Mouse (Mus musculus) kidney, embryonic 15.5 days (tissue): ENCODE results near the gene Lgr6. TPM values are rescaled to one million over a fixed set of nuclear protein-coding genes. Genes with fewer than 3 reads are reported as not detected.
"Not testable (repeated sequence)": the region's sequence is repeated elsewhere in the genome, so short reads cannot be mapped to it uniquely, and the experiment has no call there.

ENCODE experiments used
- ATAC-seq: fragments of 200-750 bp; cut with Nextera tagmentation; replicated peaks from 2 replicates; pipeline ENCODE4 v1.8.0; 2017; ENCODE audit warnings: moderate TSS enrichment; ENCODE audit not compliant: low FRiP score
- H3K27ac ChIP-seq: fragments of 300-500 bp; sonication (generic); 2 replicates; pipeline ENCODE4 v1.5.1; 2015; ENCODE audit warnings: mild to moderate bottlenecking, inconsistent platforms
- H3K27me3 ChIP-seq: fragments of 300-500 bp; sonication (generic); 2 replicates; pipeline ENCODE4 v1.6.1; 2015; ENCODE audit warnings: inconsistent platforms
- H3K36me3 ChIP-seq: fragments of 300-500 bp; sonication (generic); 2 replicates; pipeline ENCODE4 v1.6.1; 2015; ENCODE audit warnings: inconsistent platforms
- H3K4me1 ChIP-seq: fragments of 300-500 bp; sonication (generic); 2 replicates; pipeline ENCODE4 v1.6.1; 2015; ENCODE audit warnings: inconsistent platforms
- H3K4me2 ChIP-seq: fragments of 300-500 bp; sonication (generic); 2 replicates; pipeline ENCODE4 v1.6.1; 2015; ENCODE audit warnings: moderate library complexity, mild to moderate bottlenecking, inconsistent platforms
- H3K4me3 ChIP-seq: fragments of 300-500 bp; sonication (generic); replicated peaks from 2 replicates; pipeline ENCODE4 v1.5.1; 2015; ENCODE audit warnings: mild to moderate bottlenecking, inconsistent platforms
- H3K9ac ChIP-seq: fragments of 300-500 bp; sonication (generic); 2 replicates; pipeline ENCODE4 v1.6.1; 2015; ENCODE audit warnings: mild to moderate bottlenecking, inconsistent platforms
- H3K9me3 ChIP-seq: fragments of 300-500 bp; sonication (generic); replicated peaks from 2 replicates; pipeline ENCODE4 v1.6.1; 2016; ENCODE audit warnings: inconsistent platforms
- WGBS: fragments of 180-500 bp; shearing (Covaris S2); methylation state at CpG from one replicate; pipeline ENCODE4 v1.1.7; 2015; ENCODE audit warnings: mixed read lengths; 5-methylcytosine and 5-hydroxymethylcytosine counted together
- polyA plus RNA-seq: library from polyadenylated mRNA; unstranded; fragments of >200 nt; fragmentation: Nextera tagmentation; extraction: Ambion mirVana; gene quantifications from 2 replicates; pipeline ENCODE4 v1.2.1, GENCODE M21; 2015

The Lgr6 gene
- polyA plus RNA-seq, 1 experiment from 2014 or later, result 1.1 TPM

DNA sequence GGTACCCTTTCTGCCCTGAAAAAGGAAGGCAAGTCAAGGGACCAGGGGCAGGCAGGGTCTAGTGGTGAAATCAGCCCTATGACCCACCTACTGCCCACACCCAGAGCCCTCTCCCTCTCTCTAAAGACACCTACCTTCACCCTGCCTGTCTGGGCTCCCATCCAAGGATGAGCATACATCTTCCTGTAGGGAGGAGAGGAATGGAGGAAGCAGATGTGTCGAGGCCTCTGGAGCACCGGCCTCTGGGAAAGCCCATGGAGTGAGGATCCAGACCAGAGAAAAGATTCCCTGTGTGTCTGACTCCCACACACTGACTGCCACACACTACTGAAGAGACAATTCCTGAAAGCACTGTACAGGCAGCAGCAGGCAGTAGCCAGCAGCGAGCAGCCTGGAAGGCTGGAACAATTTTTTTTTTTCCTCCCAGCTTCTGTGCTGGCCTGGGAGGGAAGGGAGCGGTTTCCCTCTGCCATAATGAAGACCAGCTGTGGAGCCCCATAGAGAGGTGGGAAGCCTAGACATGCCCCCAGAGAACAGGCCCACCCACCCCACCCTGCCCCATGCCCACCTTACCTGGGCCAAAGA, 21.5 kb upstream of the Lgr6 start:
- peaks cover 8% of the 10 kb centered on the region; the same call in 1 of the 2 replicates for H3K27me3 ChIP-seq
- peaks cover 50% of the 10 kb centered on the region for H3K4me1 ChIP-seq
- no peaks in the 10 kb centered on the region for H3K9me3 ChIP-seq
- H3K4me3 ChIP-seq, result no peak overlapping the region
- no peak overlapping the region for H3K27ac ChIP-seq
- 20% methylated on average over 4 of the region's 4 CpGs for WGBS
- no peak overlapping the region for H3K9ac ChIP-seq
- ATAC-seq, result no peak
- no peak overlapping the region for H3K4me2 ChIP-seq
- no peaks in the 10 kb centered on the region for H3K36me3 ChIP-seq

DNA sequence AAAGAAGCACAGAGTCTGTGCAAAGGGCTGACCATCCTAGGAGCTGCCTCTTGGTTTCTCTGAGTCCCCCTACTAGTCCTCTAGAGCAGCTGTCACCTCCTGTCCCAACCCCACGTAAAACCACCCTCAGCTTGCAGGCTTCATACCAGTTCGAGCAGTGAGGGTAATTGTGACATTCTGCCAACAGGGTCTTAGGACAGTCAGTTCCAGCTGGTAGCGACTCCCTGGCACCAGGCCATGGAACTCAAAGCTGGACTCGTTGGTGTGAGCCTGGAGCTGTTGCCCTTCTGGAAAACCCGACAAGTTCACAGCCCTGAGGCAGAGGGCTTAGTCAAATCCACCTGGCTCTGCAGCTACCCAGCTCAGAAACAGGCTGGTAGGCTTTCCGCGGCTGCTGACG, 20.9 kb upstream of the Lgr6 start:
- 66% methylated on average over 8 of the region's 8 CpGs for WGBS
- H3K9me3 ChIP-seq, result no peaks in the 10 kb centered on the region
- no peaks in the 10 kb centered on the region for H3K36me3 ChIP-seq
- no peak for ATAC-seq
- H3K27ac ChIP-seq, result no peak overlapping the region
- no peak overlapping the region for H3K4me2 ChIP-seq
- peaks cover 45% of the 10 kb centered on the region for H3K4me1 ChIP-seq
- no peak overlapping the region for H3K9ac ChIP-seq
- H3K27me3 ChIP-seq, result peaks cover 8% of the 10 kb centered on the region; the same call in 1 of the 2 replicates
- H3K4me3 ChIP-seq, result no peak overlapping the region

DNA sequence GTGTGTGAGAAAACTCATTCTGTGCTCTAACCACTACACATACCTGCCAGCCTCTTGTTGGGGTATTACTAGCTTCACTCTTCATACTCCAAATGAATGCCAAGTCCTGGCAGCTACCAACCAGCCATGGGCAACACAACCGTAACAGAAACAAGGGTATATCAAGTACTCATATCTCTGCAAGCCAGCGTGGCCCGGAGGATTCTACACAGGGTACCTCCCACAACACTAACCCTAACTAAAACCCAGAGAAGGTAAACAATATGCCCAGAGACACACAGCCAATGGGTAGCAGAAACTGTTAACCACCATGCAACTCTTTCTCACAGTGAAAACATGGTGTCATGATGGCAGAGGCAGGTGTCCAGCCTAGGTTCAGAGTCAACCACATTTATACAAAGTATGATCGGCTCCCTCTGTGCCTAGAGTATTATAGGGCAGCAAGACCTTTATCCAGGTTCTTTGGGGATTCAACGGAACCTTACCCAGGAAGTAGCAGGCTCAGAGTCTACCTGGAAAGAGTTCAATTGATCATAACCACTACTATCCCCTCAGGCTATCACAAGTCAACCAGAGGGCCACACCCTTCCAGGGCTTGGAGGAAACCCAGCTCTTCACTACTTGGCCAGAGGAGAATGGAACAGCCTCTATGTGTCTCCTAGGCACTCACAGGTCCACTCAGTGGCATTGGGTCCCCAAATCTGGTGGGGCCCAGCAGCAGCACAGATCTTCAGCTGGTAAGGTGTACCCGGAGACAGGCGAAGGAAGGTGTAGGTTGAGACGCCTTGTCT, 19.7 kb upstream of the Lgr6 start:
- Histone ChIP-seq H3K4me3 (no peak overlapping the region), H3K27ac (no peak overlapping the region), H3K4me1 (peaks cover 41% of the 10 kb centered on the region), H3K4me2 (no peak overlapping the region), H3K9ac (no peak overlapping the region), H3K27me3 (peaks cover 8% of the 10 kb centered on the region; the same call in 1 of the 2 replicates), H3K9me3 (no peaks in the 10 kb centered on the region), H3K36me3 (no peaks in the 10 kb centered on the region)
- no peak for ATAC-seq
- WGBS, result 92% methylated on average over 8 of the region's 8 CpGs

DNA sequence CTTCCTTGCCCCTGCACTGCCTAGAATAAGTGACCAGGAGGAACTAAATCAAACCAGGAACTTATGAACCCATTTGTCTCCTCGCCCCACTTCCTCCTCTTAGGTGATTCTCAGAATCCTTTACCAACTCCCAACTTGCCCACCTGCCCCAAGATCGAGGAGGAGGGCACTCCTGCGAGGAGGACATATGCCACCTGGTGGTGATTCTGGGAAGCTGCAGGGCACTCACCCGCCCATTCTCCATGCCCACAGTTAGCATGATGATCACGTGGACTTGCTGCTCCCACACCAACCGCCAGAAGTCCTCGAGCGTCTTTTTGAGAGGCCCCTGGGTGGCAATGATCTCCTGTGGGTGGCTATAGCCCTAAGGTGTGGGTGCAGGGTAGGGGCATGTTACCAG, 7.6 kb upstream of the Lgr6 start:
- Histone ChIP-seq H3K9ac (no peak overlapping the region), H3K27ac (no peak overlapping the region), H3K36me3 (no peaks in the 10 kb centered on the region), H3K4me3 (no peak overlapping the region), H3K4me2 (no peak overlapping the region), H3K9me3 (no peaks in the 10 kb centered on the region), H3K4me1 (peaks cover 7% of the 10 kb centered on the region), H3K27me3 (peaks cover 5% of the 10 kb centered on the region; the same call in 1 of the 2 replicates)
- 0 out of 2 replicates have a peak, but pooled peaks have one; percentile 26 for ATAC-seq
- WGBS, result 12% methylated on average over 8 of the region's 8 CpGs

DNA sequence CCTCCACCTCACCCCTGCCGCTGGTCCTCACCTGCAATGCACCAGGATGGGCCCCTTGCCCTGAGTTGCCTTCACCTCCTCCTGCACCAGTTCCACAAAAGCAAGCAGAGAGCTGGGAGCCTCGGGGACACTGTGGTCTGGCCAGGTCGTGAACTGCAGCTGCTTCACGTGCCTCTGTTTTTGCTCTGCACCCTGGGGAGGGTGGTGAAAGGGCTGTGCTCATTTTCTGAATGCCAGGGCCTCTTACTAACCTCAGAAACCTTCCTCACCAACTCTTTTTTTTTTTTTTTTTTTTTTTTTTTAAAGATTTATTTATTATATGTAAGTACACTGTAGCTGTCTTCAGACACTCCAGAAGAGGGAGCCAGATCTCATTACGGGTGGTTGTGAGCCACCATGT, 6.2 kb upstream of the Lgr6 start:
- 73% methylated on average over 5 of the region's 5 CpGs for WGBS
- H3K27me3 ChIP-seq, result peaks cover 18% of the 10 kb centered on the region

DNA sequence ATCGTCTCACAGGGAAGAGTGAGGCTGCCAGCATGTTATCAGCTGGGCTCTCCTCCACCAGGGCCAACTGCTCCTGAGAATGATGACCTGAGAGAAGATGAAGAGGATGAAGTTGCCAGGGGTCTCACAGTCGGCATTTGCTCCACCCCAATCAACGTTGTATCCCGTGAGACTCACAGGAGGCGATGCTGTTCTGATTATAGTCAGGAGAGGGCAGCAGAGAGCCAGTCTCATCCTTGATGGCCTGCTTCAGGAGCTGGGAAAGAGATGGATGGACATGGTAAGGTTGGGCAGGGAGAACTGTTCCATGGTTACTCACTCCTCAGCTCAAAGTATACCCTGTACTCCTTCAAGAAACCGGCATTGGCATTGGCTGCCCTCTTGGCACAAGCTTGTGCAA, 5.0 kb upstream of the Lgr6 start:
- Histone ChIP-seq H3K4me2 (no peak overlapping the region), H3K9ac (no peak overlapping the region), H3K36me3 (no peaks in the 10 kb centered on the region), H3K4me3 (no peak overlapping the region), H3K27ac (no peak overlapping the region), H3K27me3 (peaks cover 30% of the 10 kb centered on the region), H3K4me1 (peaks cover 17% of the 10 kb centered on the region), H3K9me3 (no peaks in the 10 kb centered on the region)
- 18% methylated on average over 6 of the region's 6 CpGs for WGBS
- ATAC-seq, result no peak

More for the DNA sequence above, 6.2 kb upstream of the Lgr6 start:
- not testable (repeated sequence) for H3K9me3 ChIP-seq, H3K36me3 ChIP-seq, H3K27ac ChIP-seq, H3K4me2 ChIP-seq, H3K9ac ChIP-seq, H3K4me3 ChIP-seq, H3K4me1 ChIP-seq, ATAC-seq

DNA sequence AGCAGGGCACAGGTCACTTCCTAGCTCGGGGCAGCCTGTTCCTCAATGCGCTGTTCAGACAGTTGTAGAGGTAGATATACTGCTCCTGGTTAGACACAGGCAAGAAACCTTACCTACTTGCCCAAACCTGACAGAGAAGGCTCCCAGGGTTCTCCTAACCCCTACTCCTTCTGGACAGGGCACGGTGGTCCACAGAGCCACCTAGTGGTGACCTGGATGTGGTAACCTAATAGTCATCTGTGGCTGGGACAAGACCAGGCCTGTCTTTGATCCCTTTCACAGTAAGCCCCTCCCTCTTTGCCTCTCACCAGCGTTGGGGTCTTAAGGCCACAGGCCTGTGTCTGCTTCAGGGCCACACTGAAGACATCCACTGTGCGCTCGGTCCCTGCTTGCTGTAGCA, 3.5 kb upstream of the Lgr6 start:
- Histone ChIP-seq H3K4me2 (no peak overlapping the region), H3K36me3 (no peaks in the 10 kb centered on the region), H3K9ac (no peak overlapping the region), H3K27ac (no peak overlapping the region), H3K9me3 (no peaks in the 10 kb centered on the region), H3K27me3 (peaks cover 44% of the 10 kb centered on the region), H3K4me3 (no peak overlapping the region), H3K4me1 (peaks cover 23% of the 10 kb centered on the region)
- no peak for ATAC-seq
- WGBS, result 35% methylated on average over 6 of the region's 6 CpGs

DNA sequence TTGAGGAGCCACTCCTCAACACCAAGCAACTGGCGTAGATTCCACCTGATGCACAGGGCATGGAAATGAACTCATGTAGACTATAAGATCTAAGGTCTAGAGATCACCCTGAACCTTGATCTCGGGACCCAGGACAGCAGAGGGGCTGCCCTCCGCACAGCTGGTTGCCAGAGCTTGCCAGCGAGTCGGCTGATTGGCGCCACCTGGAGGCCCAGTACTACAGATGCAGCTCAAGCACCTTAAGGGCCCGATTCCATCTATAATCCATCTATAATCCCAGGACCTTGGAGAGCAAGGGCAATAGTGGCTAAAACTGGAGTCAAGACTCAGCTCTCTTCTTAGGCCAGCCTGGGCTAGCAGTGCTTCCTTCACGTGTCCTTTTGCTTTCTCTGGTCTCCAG, 875 bp upstream of the Lgr6 start:
- Histone ChIP-seq H3K27me3 (peaks cover 71% of the 10 kb centered on the region), H3K36me3 (no peaks in the 10 kb centered on the region), H3K9ac (no peak overlapping the region), H3K4me3 (peak overlapping the region; percentile 51), H3K4me2 (peak overlapping the region; percentile 88), H3K9me3 (no peaks in the 10 kb centered on the region), H3K4me1 (peaks cover 17% of the 10 kb centered on the region), H3K27ac (no peak overlapping the region)
- 0 out of 2 replicates have a peak, but pooled peaks have one; percentile 13 for ATAC-seq
- 3% methylated on average over 8 of the region's 8 CpGs for WGBS

DNA sequence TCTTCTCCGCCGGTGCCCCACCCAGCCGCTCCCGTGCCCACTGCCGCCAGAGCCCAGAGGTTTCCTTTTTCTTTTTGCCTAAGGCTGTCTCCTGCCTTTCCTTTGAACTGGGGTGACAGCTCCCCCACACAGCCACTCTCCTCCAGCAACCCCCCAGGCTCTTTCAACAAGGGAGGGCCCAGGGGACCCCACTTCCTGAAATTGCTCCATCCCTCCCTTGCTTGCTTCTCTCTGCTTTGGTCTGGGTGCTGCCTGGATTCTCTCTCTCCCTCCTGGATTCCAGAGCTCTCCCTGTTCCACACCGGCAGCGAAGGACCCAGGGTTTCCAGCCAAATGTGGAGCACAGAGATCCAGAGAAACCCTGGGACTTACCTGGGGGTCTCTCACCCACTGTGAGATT, 4.7 kb downstream of the Lgr6 start:
- Histone ChIP-seq H3K4me3 (no peak overlapping the region), H3K9me3 (no peaks in the 10 kb centered on the region), H3K4me1 (peaks cover 15% of the 10 kb centered on the region), H3K27ac (no peak overlapping the region), H3K27me3 (peaks cover 78% of the 10 kb centered on the region), H3K4me2 (no peak overlapping the region), H3K36me3 (no peaks in the 10 kb centered on the region), H3K9ac (no peak overlapping the region)
- no peak for ATAC-seq
- WGBS, result 54% methylated on average over 7 of the region's 7 CpGs

DNA sequence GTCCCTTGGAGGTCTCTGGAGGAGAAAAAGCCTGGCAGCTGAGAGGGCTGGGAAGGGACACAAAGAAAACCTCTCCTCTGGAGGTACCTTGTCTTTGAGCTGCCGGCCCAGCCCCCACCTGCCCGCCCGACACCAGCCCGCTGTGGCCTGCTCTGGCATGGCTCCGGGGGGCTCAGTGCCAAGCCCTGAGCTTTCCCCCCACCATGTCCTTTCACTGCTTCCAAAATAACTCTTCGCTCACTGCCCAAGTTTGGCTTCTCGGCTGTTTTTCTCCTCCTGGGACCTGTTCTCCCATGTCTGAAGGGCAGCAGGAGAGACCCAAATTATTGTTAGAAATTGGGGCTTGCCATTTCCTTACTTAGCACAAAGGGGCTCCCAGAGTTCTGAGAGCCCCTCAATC, 6.6 kb downstream of the Lgr6 start:
- peaks cover 63% of the 10 kb centered on the region for H3K27me3 ChIP-seq
- no peaks in the 10 kb centered on the region for H3K9me3 ChIP-seq
- no peak overlapping the region for H3K9ac ChIP-seq
- no peak overlapping the region for H3K27ac ChIP-seq
- peaks cover 6% of the 10 kb centered on the region; the same call in 1 of the 2 replicates for H3K4me1 ChIP-seq
- H3K4me2 ChIP-seq, result no peak overlapping the region
- WGBS, result 93% methylated on average over 7 of the region's 7 CpGs
- no peak overlapping the region for H3K4me3 ChIP-seq
- no peak for ATAC-seq
- no peaks in the 10 kb centered on the region for H3K36me3 ChIP-seq

DNA sequence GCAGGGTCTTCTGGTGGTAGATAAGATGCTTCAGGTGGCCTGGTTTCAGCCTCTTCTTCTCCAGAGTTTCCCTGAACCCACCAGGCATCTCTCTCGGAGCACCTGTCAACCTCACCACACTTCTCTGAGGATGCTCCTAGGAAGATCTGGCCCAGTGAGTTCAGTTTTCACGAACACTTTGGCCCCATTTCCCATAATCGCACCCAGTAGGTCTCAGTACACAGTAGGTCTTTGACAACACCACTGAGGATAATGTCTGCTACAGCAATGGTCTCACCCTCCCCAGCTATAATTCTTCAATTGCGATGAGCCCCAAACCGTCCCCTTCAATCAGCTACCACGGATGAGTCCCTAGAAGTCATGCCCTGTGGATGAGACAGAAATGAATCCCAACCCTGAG, 7.6 kb downstream of the Lgr6 start:
- Histone ChIP-seq H3K4me1 (peaks cover 6% of the 10 kb centered on the region; the same call in 1 of the 2 replicates), H3K27me3 (peaks cover 53% of the 10 kb centered on the region), H3K9ac (no peak overlapping the region), H3K4me3 (no peak overlapping the region), H3K9me3 (no peaks in the 10 kb centered on the region), H3K4me2 (no peak overlapping the region), H3K36me3 (no peaks in the 10 kb centered on the region), H3K27ac (no peak overlapping the region)
- no peak for ATAC-seq
- 88% methylated on average over 6 of the region's 6 CpGs for WGBS

DNA sequence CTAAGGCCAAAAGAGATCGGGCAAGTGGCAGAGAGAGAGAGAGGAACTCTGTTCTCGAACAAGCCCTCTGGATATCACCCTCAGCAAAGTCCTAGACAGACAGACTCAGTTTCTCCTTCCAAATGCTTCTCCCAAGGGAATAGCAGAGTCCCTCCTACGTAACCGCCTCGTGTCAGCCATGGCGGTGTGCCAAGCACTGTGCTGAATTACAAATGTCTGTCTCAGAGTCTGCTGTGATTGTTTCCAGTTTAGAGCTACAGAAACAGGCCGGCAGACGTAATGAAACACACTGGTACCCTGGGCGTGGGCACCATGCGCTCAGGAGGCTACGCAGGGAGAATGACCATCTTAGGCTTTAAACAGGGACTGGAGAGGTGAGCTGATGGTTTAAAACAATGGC, 8.8 kb downstream of the Lgr6 start:
- H3K27me3 ChIP-seq, result peaks cover 42% of the 10 kb centered on the region
- no peaks in the 10 kb centered on the region for H3K9me3 ChIP-seq
- 81% methylated on average over 11 of the region's 11 CpGs for WGBS
- H3K36me3 ChIP-seq, result no peaks in the 10 kb centered on the region
- no peak overlapping the region for H3K4me2 ChIP-seq
- no peak overlapping the region for H3K27ac ChIP-seq
- no peak overlapping the region for H3K9ac ChIP-seq
- H3K4me3 ChIP-seq, result no peak overlapping the region
- H3K4me1 ChIP-seq, result peaks cover 6% of the 10 kb centered on the region; the same call in 1 of the 2 replicates
- no peak for ATAC-seq
